Mouse (Mus musculus): ENCODE measurements around the gene Zcchc4. TPM values are rescaled to one million over a fixed set of nuclear protein-coding genes. Genes with fewer than 3 reads are reported as not detected.
A peak's percentile ranks its signal among the peaks of the same experiment; 100 is the strongest.

The Zcchc4 gene
- total and polyA plus RNA-seq, 3 experiments = 14.8 to 18.9 (median 17.2) TPM

DNA sequence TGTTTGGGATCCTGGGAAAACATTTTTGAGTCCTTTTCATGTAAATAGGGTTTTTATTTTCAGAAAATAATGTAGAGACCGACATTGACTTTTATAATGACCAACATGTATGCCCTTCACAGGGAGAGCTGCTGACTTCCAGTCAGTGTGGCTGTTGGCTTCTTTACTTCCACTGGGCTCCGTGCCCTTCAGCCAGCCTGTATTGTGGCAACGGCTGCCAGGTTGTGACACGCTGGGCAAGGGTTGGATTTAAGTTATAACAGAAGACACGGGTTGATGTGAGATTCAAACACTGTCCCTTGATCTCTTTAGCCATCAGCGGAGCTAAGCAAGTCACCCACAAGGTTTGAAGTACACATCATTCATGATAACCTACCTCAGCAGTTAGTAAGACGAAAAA is 43.5 kb downstream of the Zcchc4 start:
- Histone ChIP-seq H3K36me3 (replicated peaks in 1 of 2; ENCODE audit: control insufficient read depth in 1 of 2, insufficient read depth in 1 of 2, low read length in 1 of 2) (peaks cover 51 to 79% of the 10 kb centered on the region in 2 experiments), H3K9me3 (replicated peaks; ENCODE audit: low read length) (no peaks in the 10 kb centered on the region), H3K4me2 (ENCODE audit: insufficient read depth, low read depth, poor library complexity, severe bottlenecking) (no peak overlapping the region), H3K79me2 (replicated peaks; ENCODE audit: control insufficient read depth, extremely low read depth, insufficient read depth, poor library complexity, severe bottlenecking) (no peaks in the 10 kb centered on the region), H3K9ac (ENCODE audit: insufficient read depth, low read depth) (no peak overlapping the region), H3K4me3 (replicated peaks in 1 of 3; ENCODE audit: low read depth in 2 of 3, low read length in 2 of 3, poor library complexity in 1 of 3) (no peak overlapping the region), H3K27ac (ENCODE audit: insufficient read depth, low read depth) (no peak overlapping the region), H3K4me1 (ENCODE audit: control insufficient read depth in 1 of 2, insufficient read depth in 2 of 2) (no peaks in the 10 kb centered on the region), H3K27me3 (replicated peaks) (no peaks in the 10 kb centered on the region)
- TF ChIP-seq JUN (IDR thresholded peaks at IDR 0.05; ENCODE audit: insufficient read depth, low read depth, low read length) (no peak), MXI1 (IDR thresholded peaks at IDR 0.05; ENCODE audit: low read depth, low read length) (no peak), MAX (IDR thresholded peaks at IDR 0.05; ENCODE audit: low read length) (no peak)
- no peak for DNase-seq (ENCODE audit: extremely low read depth)
- dilution Hi-C loops (cut with MboI; ENCODE audit: extremely low pct_ligation_motif_present, extremely low pct_unique_long_range_greater_than_20kb, low sequenced_read_pairs) = no loop called here
- in situ Hi-C loops (cut with MboI; ENCODE audit: low pct_ligation_motif_present, low pct_unique_long_range_greater_than_20kb, low sequenced_read_pairs) = loop anchor here (25.0 kb wide), 1 partner anchor 306 kb away; no protein-coding TSS in a partner anchor

- in situ Hi-C loops (cut with MboI; ENCODE audit: low pct_ligation_motif_present, low pct_unique_long_range_greater_than_20kb, low sequenced_read_pairs) (loop anchor here (25.0 kb wide), 1 partner anchor 309 kb away; no protein-coding TSS in a partner anchor), dilution Hi-C loops (cut with MboI; ENCODE audit: extremely low pct_ligation_motif_present, extremely low pct_unique_long_range_greater_than_20kb, low sequenced_read_pairs) (no loop called here)
- Histone ChIP-seq H3K4me2 (ENCODE audit: insufficient read depth, low read depth, poor library complexity, severe bottlenecking) (no peak overlapping the region), H3K36me3 (replicated peaks in 1 of 2; ENCODE audit: control insufficient read depth in 1 of 2, insufficient read depth in 1 of 2, low read length in 1 of 2) (peaks cover 52 to 73% of the 10 kb centered on the region in 2 experiments), H3K79me2 (replicated peaks; ENCODE audit: control insufficient read depth, extremely low read depth, insufficient read depth, poor library complexity, severe bottlenecking) (no peaks in the 10 kb centered on the region), H3K4me1 (ENCODE audit: control insufficient read depth in 1 of 2, insufficient read depth in 2 of 2) (no peaks in the 10 kb centered on the region), H3K9me3 (replicated peaks; ENCODE audit: low read length) (no peaks in the 10 kb centered on the region), H3K4me3 (replicated peaks in 1 of 3; ENCODE audit: low read depth in 2 of 3, low read length in 2 of 3, poor library complexity in 1 of 3) (no peak overlapping the region), H3K27me3 (replicated peaks) (no peaks in the 10 kb centered on the region), H3K9ac (ENCODE audit: insufficient read depth, low read depth) (no peak overlapping the region), H3K27ac (ENCODE audit: insufficient read depth, low read depth) (no peak overlapping the region)
- no peak for TF ChIP-seq TBP (conservative IDR thresholded peaks at IDR 0.05; ENCODE audit: low read depth, low read length)
- no peak for TF ChIP-seq USF1 (IDR thresholded peaks at IDR 0.05; ENCODE audit: low read depth, low read length)
- TF ChIP-seq GABPA (IDR thresholded peaks at IDR 0.05; ENCODE audit: insufficient replicate concordance, low read depth, low read length) = no peak
- no peak for TF ChIP-seq ZNF384 (IDR thresholded peaks at IDR 0.05; ENCODE audit: low read depth, low read length)
- TF ChIP-seq NRF1 (IDR thresholded peaks at IDR 0.05; ENCODE audit: low read depth, low read length) = no peak
- no peak for TF ChIP-seq ETS1 (conservative IDR thresholded peaks at IDR 0.05; ENCODE audit: low read depth, low read length)
- no peak for TF ChIP-seq MAX (IDR thresholded peaks at IDR 0.05; ENCODE audit: low read length)
- TF ChIP-seq RAD21 (IDR thresholded peaks at IDR 0.05; ENCODE audit: low read depth, low read length) = peak; percentile 73
- TF ChIP-seq BHLHE40 (IDR thresholded peaks at IDR 0.05; ENCODE audit: low read depth, low read length) = no peak
- no peak for TF ChIP-seq ZC3H11A (IDR thresholded peaks at IDR 0.05; ENCODE audit: low read depth, low read length)
- no peak for TF ChIP-seq MEF2A (IDR thresholded peaks at IDR 0.05; ENCODE audit: borderline replicate concordance, low read depth, low read length)
- no peak for TF ChIP-seq JUN (IDR thresholded peaks at IDR 0.05; ENCODE audit: insufficient read depth, low read depth, low read length)
- peak in 1 of 2 experiments; percentile 69; a peak in 2 of 4 replicates for TF ChIP-seq CTCF (conservative IDR thresholded peaks at IDR 0.05 in 1 of 2, IDR thresholded peaks at IDR 0.05 in 1 of 2; ENCODE audit: low read depth in 2 of 2, low read length in 2 of 2)
- no peak for TF ChIP-seq E2F4 (IDR thresholded peaks at IDR 0.05; ENCODE audit: insufficient replicate concordance, low read depth, low read length)
- TF ChIP-seq SMC3 (IDR thresholded peaks at IDR 0.05; ENCODE audit: low read depth, low read length) = peak; percentile 49
- peak; percentile 31 for DNase-seq (ENCODE audit: extremely low read depth)
Measured at GRCm38 (mm10) chr5:52821691-52822090, 46.5 kb downstream of the Zcchc4 start.
